Comparison of ENCODE assay signal across 11 mouse cellular contexts in the genomic region with DNA sequence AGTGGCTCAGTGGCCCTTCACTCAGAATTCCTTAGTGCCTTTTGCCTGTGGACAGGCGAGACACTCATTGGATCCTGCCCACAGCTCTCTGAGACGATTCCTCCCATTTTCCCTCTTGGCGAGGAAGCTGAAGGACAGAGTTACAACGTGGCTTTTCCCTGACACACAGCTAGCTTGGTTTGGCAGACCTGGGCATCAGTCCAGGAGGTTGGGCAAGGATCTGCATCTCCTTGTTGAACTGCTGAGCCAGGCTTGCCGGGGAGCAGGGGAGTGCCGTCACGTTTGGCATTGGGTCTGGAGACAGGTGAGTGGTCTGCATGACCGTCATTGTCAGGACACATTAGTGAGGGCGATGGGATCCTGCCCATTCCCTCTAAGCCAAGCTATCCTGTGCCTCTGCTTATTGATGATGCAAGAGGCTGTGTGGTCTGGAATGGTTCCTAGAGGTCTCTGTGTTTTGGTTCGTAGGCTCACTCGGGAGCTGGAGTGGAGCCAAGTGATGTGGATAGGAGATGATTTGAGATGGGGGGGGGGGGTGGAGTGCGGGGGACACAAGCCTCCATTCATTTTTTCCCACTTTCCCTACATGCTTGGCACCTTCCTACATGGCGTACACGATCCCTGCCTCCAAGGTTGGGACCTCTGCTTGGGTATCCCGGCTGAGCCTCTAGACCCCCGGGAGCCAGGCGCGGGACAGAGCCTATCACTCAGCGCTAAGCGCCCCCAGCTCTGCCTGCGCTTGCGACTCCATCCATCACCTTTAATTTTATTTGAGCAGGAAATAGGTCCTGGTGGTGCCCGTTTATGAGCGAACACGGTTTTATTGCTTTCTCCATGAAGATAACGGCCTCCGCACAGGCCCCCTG. TPM values are rescaled to one million over a fixed set of nuclear protein-coding genes. Genes with fewer than 3 reads are reported as not detected.
DNase-seq lines count a peak whose midpoint lies in the region; ATAC-seq lines count a peak whose summit lies in the region.
"Had no signal": no experiment of that assay in that cellular context is flagged by ENCODE, and none has a peak within 500 bp of the region (broad histone marks: within the 10 kb centered on the region; RNA-seq: fewer than 3 reads in every experiment).

No protein-coding gene starts in this region.

- peak; percentile 15 for DNase-seq in cerebellum, adult 11-12 months
- DNase-seq in cerebellum, adult 9-10 months = no peak
- peak; percentile 25 to 35 for DNase-seq in layer of hippocampus, postnatal 10 days (ENCODE audit: low spot score in 2 of 2)
- no peak for DNase-seq in layer of hippocampus, adult 8-10 months (ENCODE audit: low spot score in 2 of 2)
- peak; percentile 79 for DNase-seq in adrenal gland, adult 2 months
- no peak for DNase-seq in embryo, embryonic 10.5 days (ENCODE audit: low spot score)
- DNase-seq in spleen, postnatal 36 days (ENCODE audit: low spot score in 2 of 2) = no peak
- DNase-seq: thymus, postnatal 25 days had no signal

- ATAC-seq in limb, embryonic 15.5 days (ENCODE audit: insufficient number of reproducible peaks, low FRiP score, low TSS enrichment, low read depth) = no peak

- 30% methylated on average over 27 of the region's 27 CpGs for WGBS in limb, embryonic 15.5 days

- peaks cover 70% of the 10 kb centered on the region for H3K27me3 ChIP-seq in limb, embryonic 15.5 days

- H3K9me3 ChIP-seq in limb, embryonic 15.5 days = no peaks in the 10 kb centered on the region

- no peak overlapping the region for H3K9ac ChIP-seq in limb, embryonic 15.5 days

- H3K4me1 ChIP-seq in limb, embryonic 15.5 days = peaks cover 13% of the 10 kb centered on the region; the same call in 1 of the 2 replicates

- H3K27ac ChIP-seq in limb, embryonic 15.5 days = no peak overlapping the region

- no peaks in the 10 kb centered on the region for H3K36me3 ChIP-seq in limb, embryonic 15.5 days

- no peak overlapping the region for H3K4me3 ChIP-seq in limb, embryonic 15.5 days

- H3K4me2 ChIP-seq in limb, embryonic 15.5 days = 0 out of 2 replicates have a peak overlapping the region, but pooled peaks have one; percentile 10

RNA-seq across cellular contexts. Expression of a gene that starts 9.5 kb away (rescaled TPM):
- 1 to 10 TPM; 1.5 to 1.6 TPM for total RNA-seq in layer of hippocampus, postnatal 10 days (2021)
- total RNA-seq in layer of hippocampus, adult 8-10 months (2022) = 1 to 10 TPM; 2.2 to 3.3 (median 2.5) TPM
- under 1 TPM; 0.06 to 0.07 TPM for total RNA-seq in adrenal gland, adult 2 months (2021)
- polyA plus RNA-seq in adrenal gland, adult 2 months (2012; rRNA removed) = 0.03 TPM in 1 of 2 replicates, not detected in the other
- 0.08 TPM in 1 of 2 replicates, not detected in the other for polyA plus RNA-seq in limb, embryonic 15.5 days (2015; fragmentation: Nextera tagmentation; extraction: Ambion mirVana)
- polyA plus RNA-seq: liver, embryonic 16.5 days had no signal

RNA-seq across cellular contexts. Expression of a gene that starts 43.3 kb away (rescaled TPM):
- under 1 TPM; 0.22 to 0.23 TPM for total RNA-seq in layer of hippocampus, postnatal 10 days (2021)
- total RNA-seq in layer of hippocampus, adult 8-10 months (2022) = 1 to 10 TPM in 1 of 4 experiments, under 1 TPM in 3; 0.70 to 1.0 (median 0.85) TPM
- total RNA-seq in adrenal gland, adult 2 months (2021) = 1 to 10 TPM in 1 of 2 experiments, not detected in 1; 2.7 TPM
- polyA plus RNA-seq in adrenal gland, adult 2 months (2012; rRNA removed) = 0.07 and 0.37 TPM in 2 replicates
- not detected in 2 replicates for polyA plus RNA-seq in limb, embryonic 15.5 days (2015; fragmentation: Nextera tagmentation; extraction: Ambion mirVana)
- total RNA-seq: heart, adult 8-10 months had no signal

Comparison
In these comparisons a context has a peak if more than half of its experiments do, and no peak if none do; other contexts are left out.
1. DNase-seq: peak in cerebellum, adult 11-12 months (single experiment), layer of hippocampus, postnatal 10 days (2 of 2) and adrenal gland, adult 2 months (single experiment); none in cerebellum, adult 9-10 months (single experiment), layer of hippocampus, adult 8-10 months (0 of 2), embryo, embryonic 10.5 days (single experiment) and spleen, postnatal 36 days (0 of 2).